ENCODE assay signal across 8 mouse cellular contexts in the genomic region with DNA sequence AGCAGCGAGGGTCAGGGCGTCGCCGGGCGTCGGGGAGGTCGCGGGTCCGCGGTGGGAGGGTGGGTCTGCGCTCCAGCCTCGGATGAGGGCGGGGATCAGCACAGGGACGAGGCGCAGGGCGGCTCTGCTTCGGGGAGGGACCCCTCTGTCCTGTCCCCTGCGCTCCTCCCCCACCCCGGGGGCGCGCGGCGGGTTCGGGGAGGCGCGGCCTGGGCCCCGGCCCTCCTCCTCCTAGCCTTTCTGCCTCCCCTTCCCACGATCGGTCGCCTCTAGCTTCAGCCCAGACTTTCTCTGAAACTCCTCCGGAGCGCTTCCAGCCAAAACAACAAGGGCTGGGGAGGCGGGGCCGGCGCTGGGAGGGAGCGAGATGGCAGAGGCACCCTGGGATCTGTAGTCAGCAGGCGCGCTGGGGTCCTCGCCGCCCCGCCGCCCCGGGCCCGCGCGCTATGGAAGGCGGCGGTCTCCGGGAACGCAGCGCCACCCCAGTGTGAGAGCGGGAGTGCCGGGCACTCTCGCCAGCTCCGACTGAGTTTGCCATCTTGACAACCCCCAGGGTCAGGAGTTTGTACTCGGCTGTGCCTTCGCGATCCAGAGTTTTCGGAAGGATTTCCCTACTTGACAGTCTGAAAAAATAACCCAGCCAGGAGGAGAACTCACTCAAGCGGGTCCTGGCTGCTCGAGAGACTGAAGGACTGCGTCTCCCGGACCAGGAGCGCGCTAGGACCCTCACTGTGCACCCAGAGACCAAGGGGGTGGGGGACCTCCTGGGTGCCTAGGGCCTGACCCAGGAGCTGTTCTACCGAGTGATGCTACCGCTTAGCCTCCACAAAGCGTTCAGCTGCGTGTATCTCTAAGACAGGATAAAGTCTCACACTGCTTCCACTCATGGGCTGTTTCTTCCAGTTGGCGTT. TPM values are rescaled to one million over a fixed set of nuclear protein-coding genes. Genes with fewer than 3 reads are reported as not detected.
DNase-seq lines count a peak whose midpoint lies in the region; ATAC-seq and TF ChIP-seq lines count a peak whose summit lies in the region.

Gene Gab1 (minus strand): TSS at position 324 of the 911 bp plus-strand sequence.

- TF ChIP-seq CTCF in C2C12 (IDR thresholded peaks at IDR 0.05; ENCODE audit: control insufficient read depth, insufficient read depth, insufficient read length) = peak; percentile 71
- TF ChIP-seq CTCF in stomach, postnatal 0 days (IDR thresholded peaks at IDR 0.05; ENCODE audit: low read depth) = peak; percentile 74

- no peaks in the 10 kb centered on the region for H3K9me3 ChIP-seq in forebrain, embryonic 11.5 days (ENCODE audit: control insufficient read depth, low read length)
- H3K9me3 ChIP-seq in heart, embryonic 13.5 days = no peaks in the 10 kb centered on the region
- no peaks in the 10 kb centered on the region for H3K9me3 ChIP-seq in liver, embryonic 11.5 days (ENCODE audit: control insufficient read depth, low read length)
- no peaks in the 10 kb centered on the region for H3K9me3 ChIP-seq in stomach, postnatal 0 days (ENCODE audit: control insufficient read depth, low read length)

- peak; percentile 57 for TF ChIP-seq EP300 in stomach, postnatal 0 days (optimal IDR thresholded peaks at IDR 0.05)

- ATAC-seq in forebrain, embryonic 11.5 days (replicated peaks; ENCODE audit: low FRiP score) = peak; percentile 96
- peak; percentile 87 for ATAC-seq in heart, embryonic 13.5 days (ENCODE audit: extremely low read depth, insufficient number of reproducible peaks, low FRiP score, low TSS enrichment)
- peak; percentile 86 for ATAC-seq in liver, embryonic 11.5 days (replicated peaks; ENCODE audit: low FRiP score)
- peak; percentile 92 for ATAC-seq in stomach, postnatal 0 days (ENCODE audit: low FRiP score, low TSS enrichment)

- H3K27ac ChIP-seq in forebrain, embryonic 11.5 days (ENCODE audit: low read depth, low read length) = peak within 1 kb of the TSS; percentile 91
- H3K27ac ChIP-seq in heart, embryonic 13.5 days (replicated peaks) = peak within 1 kb of the TSS; percentile 99
- peak within 1 kb of the TSS; percentile 81 for H3K27ac ChIP-seq in liver, embryonic 11.5 days (ENCODE audit: low read depth, low read length)
- H3K27ac ChIP-seq in stomach, postnatal 0 days (replicated peaks) = peak within 1 kb of the TSS; percentile 97

- no peaks in the 10 kb centered on the region for H3K36me3 ChIP-seq in C2C12 (ENCODE audit: control insufficient read depth, insufficient read depth)
- no peaks in the 10 kb centered on the region for H3K36me3 ChIP-seq in forebrain, embryonic 11.5 days (ENCODE audit: control insufficient read depth, insufficient read depth, low read length)
- H3K36me3 ChIP-seq in heart, embryonic 13.5 days = peaks cover 2% of the 10 kb centered on the region; the same call in 1 of the 2 replicates
- H3K36me3 ChIP-seq in liver, embryonic 11.5 days (ENCODE audit: control insufficient read depth, insufficient read depth, low read length) = no peaks in the 10 kb centered on the region
- no peaks in the 10 kb centered on the region for H3K36me3 ChIP-seq in myocyte (ENCODE audit: control insufficient read depth, insufficient read depth)
- no peaks in the 10 kb centered on the region for H3K36me3 ChIP-seq in stomach, postnatal 0 days (ENCODE audit: control insufficient read depth, insufficient read depth, low read length)

- H3K79me3 ChIP-seq in C2C12 (ENCODE audit: low read depth) = peaks cover 4% of the 10 kb centered on the region

- peak within 1 kb of the TSS; percentile 81 for H3K4me2 ChIP-seq in forebrain, embryonic 11.5 days (ENCODE audit: low read depth, low read length, severe bottlenecking)
- peak within 1 kb of the TSS; percentile 85 for H3K4me2 ChIP-seq in heart, embryonic 13.5 days
- H3K4me2 ChIP-seq in liver, embryonic 11.5 days = peak within 1 kb of the TSS; percentile 77
- H3K4me2 ChIP-seq in myocyte (ENCODE audit: low read depth) = peak within 1 kb of the TSS; percentile 74
- H3K4me2 ChIP-seq in stomach, postnatal 0 days (replicated peaks; ENCODE audit: low read depth) = peak within 1 kb of the TSS; percentile 77

- H3K9ac ChIP-seq in forebrain, embryonic 11.5 days (ENCODE audit: low read length) = peak within 1 kb of the TSS; percentile 82
- H3K9ac ChIP-seq in heart, embryonic 13.5 days = peak within 1 kb of the TSS; percentile 98
- peak within 1 kb of the TSS; percentile 78 for H3K9ac ChIP-seq in liver, embryonic 11.5 days (ENCODE audit: low read depth, low read length)
- H3K9ac ChIP-seq in stomach, postnatal 0 days (ENCODE audit: low read length) = peak within 1 kb of the TSS; percentile 92

- peak; percentile 71 for DNase-seq in c-Kit-positive CD71-negative TER-119-negative erythroid progenitor cells, embryonic 14.5 days (ENCODE audit: low read depth)
- peak; percentile 97 for DNase-seq in forebrain, embryonic 11.5 days (ENCODE audit: low spot score)
- DNase-seq in kidney, postnatal 10 days = peak; percentile 96
- peak; percentile 92 for DNase-seq in liver, embryonic 11.5 days (ENCODE audit: low spot score)
- DNase-seq in stomach, postnatal 0 days (ENCODE audit: low spot score) = peak; percentile 92

- peak; percentile 63 for TF ChIP-seq POLR2A in myocyte (IDR thresholded peaks at IDR 0.05; ENCODE audit: insufficient read length, low read depth)

- H3K79me2 ChIP-seq in C2C12 (ENCODE audit: control insufficient read depth, insufficient read depth) (no peaks in the 10 kb centered on the region), myocyte (ENCODE audit: control insufficient read depth, insufficient read depth) (peaks cover 4% of the 10 kb centered on the region)

- under 1% methylated on average over 46 of the region's 70 CpGs for WGBS in forebrain, embryonic 11.5 days
- 1% methylated on average over 69 of the region's 70 CpGs for WGBS in heart, embryonic 13.5 days
- WGBS in liver, embryonic 11.5 days = 1% methylated on average over 65 of the region's 70 CpGs
- whole genome bisulfite sequencing in stomach, postnatal 0 days = under 1% methylated on average over 58 of the region's 70 CpGs

- peaks cover 6% of the 10 kb centered on the region; the same call in 1 of the 2 replicates for H3K4me1 ChIP-seq in forebrain, embryonic 11.5 days (replicated peaks; ENCODE audit: control insufficient read depth, insufficient read depth, low read length)
- peaks cover 28% of the 10 kb centered on the region for H3K4me1 ChIP-seq in heart, embryonic 13.5 days
- peaks cover 7% of the 10 kb centered on the region; the same call in 1 of the 2 replicates for H3K4me1 ChIP-seq in liver, embryonic 11.5 days (replicated peaks; ENCODE audit: control insufficient read depth, insufficient read depth, low read length)
- H3K4me1 ChIP-seq in stomach, postnatal 0 days (replicated peaks; ENCODE audit: control insufficient read depth, insufficient read depth) = peaks cover 3% of the 10 kb centered on the region; the same call in 1 of the 2 replicates

- peak within 1 kb of the TSS; percentile 92 for H3ac ChIP-seq in C2C12 (ENCODE audit: control insufficient read depth, insufficient read length, low read depth)
- H3ac ChIP-seq in myocyte (ENCODE audit: control insufficient read depth, insufficient read length) = peak within 1 kb of the TSS; percentile 72

- no peaks in the 10 kb centered on the region for H3K27me3 ChIP-seq in C2C12 (ENCODE audit: control insufficient read depth, insufficient read depth, insufficient read length)
- H3K27me3 ChIP-seq in forebrain, embryonic 11.5 days (ENCODE audit: control insufficient read depth, insufficient read depth, low read length) = no peaks in the 10 kb centered on the region; the same call in 1 of the 2 replicates
- H3K27me3 ChIP-seq in heart, embryonic 13.5 days (replicated peaks) = no peaks in the 10 kb centered on the region
- no peaks in the 10 kb centered on the region for H3K27me3 ChIP-seq in liver, embryonic 11.5 days (replicated peaks; ENCODE audit: control insufficient read depth, insufficient read depth, low read length)
- H3K27me3 ChIP-seq in myocyte (ENCODE audit: control insufficient read depth, insufficient read depth, insufficient read length) = no peaks in the 10 kb centered on the region
- no peaks in the 10 kb centered on the region for H3K27me3 ChIP-seq in stomach, postnatal 0 days (ENCODE audit: control insufficient read depth, insufficient read depth, low read length)

- H3K4me3 ChIP-seq in C2C12 (ENCODE audit: insufficient read depth, poor library complexity, severe bottlenecking) (peak within 1 kb of the TSS; percentile 48), myocyte (peak within 1 kb of the TSS; percentile 67)
- H3K4me3 ChIP-seq in forebrain, embryonic 11.5 days (ENCODE audit: low read depth, low read length) = peak within 1 kb of the TSS; percentile 77
- peak within 1 kb of the TSS; percentile 93 for H3K4me3 ChIP-seq in heart, embryonic 13.5 days
- H3K4me3 ChIP-seq in liver, embryonic 11.5 days (ENCODE audit: low read depth, low read length) = peak within 1 kb of the TSS; percentile 68
- peak within 1 kb of the TSS; percentile 85 for H3K4me3 ChIP-seq in stomach, postnatal 0 days (ENCODE audit: low read depth, low read length)

TF ChIP-seq in C2C12, 6 proteins besides CTCF, POLR2A, EP300 and RAD21:
- no peak for TF ChIP-seq MAX (IDR thresholded peaks at IDR 0.05)

TF ChIP-seq in myocyte, 11 proteins besides CTCF, POLR2A, EP300 and RAD21:
- no peak for TF ChIP-seq E2F4 (IDR thresholded peaks at IDR 0.05; ENCODE audit: insufficient read depth)
- TF ChIP-seq MYOG (IDR thresholded peaks at IDR 0.05; ENCODE audit: control insufficient read depth in 1 of 3, insufficient read depth in 1 of 3, insufficient read length in 2 of 3, low read depth in 2 of 3) = no peak
- no peak for TF ChIP-seq SRF (IDR thresholded peaks at IDR 0.05; ENCODE audit: control insufficient read depth, insufficient read length, low read depth)
- no peak for TF ChIP-seq MAX (IDR thresholded peaks at IDR 0.05; ENCODE audit: low read depth)
- no peak for TF ChIP-seq USF1 (IDR thresholded peaks at IDR 0.05; ENCODE audit: low read depth)
- no peak for TF ChIP-seq REST (IDR thresholded peaks at IDR 0.05; ENCODE audit: insufficient read depth, insufficient read length)
- no peak for TF ChIP-seq POLR2AphosphoS2 (IDR thresholded peaks at IDR 0.05; ENCODE audit: insufficient read length, low read depth)
- TF ChIP-seq TCF3 (IDR thresholded peaks at IDR 0.05; ENCODE audit: insufficient read length, low read depth) = no peak
- TF ChIP-seq CEBPB (IDR thresholded peaks at IDR 0.05; ENCODE audit: insufficient read depth, poor library complexity, severe bottlenecking) = no peak
- no peak for TF ChIP-seq TCF12 (IDR thresholded peaks at IDR 0.05; ENCODE audit: insufficient read depth, poor library complexity, severe bottlenecking)
- no peak for TF ChIP-seq MYOD1 (IDR thresholded peaks at IDR 0.05; ENCODE audit: control insufficient read depth in 1 of 3, insufficient read length in 2 of 3, low read depth in 2 of 3)

RNA-seq across cellular contexts. Expression of gene Gab1, which starts in this region (rescaled TPM):
- polyA plus RNA-seq in C2C12 (2012; fragmentation: generic; extraction: Trizol) (2.0 TPM), myocyte (2012; fragmentation: generic; extraction: Trizol) (3.4 TPM)
- polyA plus RNA-seq in forebrain, embryonic 11.5 days (2014; fragmentation: Nextera tagmentation; extraction: Ambion mirVana) = 19.1 TPM in 2 replicates
- polyA plus RNA-seq in heart, embryonic 13.5 days (2015; fragmentation: Nextera tagmentation; extraction: Ambion mirVana) = 26.6 and 28.8 TPM in 2 replicates
- 19.5 and 20.6 TPM in 2 replicates for polyA plus RNA-seq in liver, embryonic 11.5 days (2014; fragmentation: Nextera tagmentation; extraction: Ambion mirVana)
- polyA plus RNA-seq in stomach, postnatal 0 days (2015; fragmentation: Nextera tagmentation; extraction: Ambion mirVana) = 7.3 and 8.3 TPM in 2 replicates

Comparison
In these comparisons a context has a peak if more than half of its experiments do, and no peak if none do; other contexts are left out.
1. Peak in every context shown above with its lines: DNase-seq, ATAC-seq, H3K4me3 ChIP-seq and H3K27ac ChIP-seq.